Mouse (Mus musculus) left cerebral cortex, adult 2 months (tissue): ENCODE results near the gene Mthfr. TPM values are rescaled to one million over a fixed set of nuclear protein-coding genes. Genes with fewer than 3 reads are reported as not detected.

Experiments used
- DNase-seq, 2 experiments: peaks; one replicate each; pipeline ENCODE4 v3.0.0; 2021 to 2022; ENCODE audit warnings: low spot score in 2 of 2, mixed read lengths in 1 of 2; ENCODE audit errors: extremely low spot score in 1 of 2
- H3K27ac ChIP-seq: fragments of 200-600 bp; 2 replicates; pipeline ENCODE4 v1.8.1; 2022
- H3K4me3 ChIP-seq: fragments of 200-600 bp; 2 replicates; pipeline ENCODE4 v1.8.1; 2022
- CTCF ChIP-seq: fragments of 200-600 bp; IDR thresholded peaks from 2 replicates; pipeline ENCODE4 v1.8.1; 2022; ENCODE audit warnings: antibody characterized with exemption, mild to moderate bottlenecking, moderate library complexity
- intact Hi-C: fragments of 180-260 bp; cut with DNase I; formaldehyde crosslinking; loops from one replicate; pipeline ENCODE4 v1.15.1; 2025
- long read RNA-seq, 2 experiments: library from polyadenylated mRNA; stranded (forward); transcript quantifications; one replicate each; pipeline ENCODE4 v2.0.0; 2021; ENCODE audit warnings: borderline mapping rate in 2 of 2
- total RNA-seq, 2 experiments: library from RNA; stranded (reverse); gene quantifications; 2 replicates each; pipeline ENCODE4 v1.2.3; 2021

Mthfr gene
- 10 to 100 TPM; 30.7 to 32.0 TPM for total RNA-seq
- long read RNA-seq, experiment 1, partial matches to known transcripts: 1 of 17 reads
- long read RNA-seq, experiment 1, other reads (novel, unspliced or antisense): 16 of 17 reads
- long read RNA-seq, experiment 2, full-length matches to known transcripts: 1 of 15 reads
- long read RNA-seq, experiment 2, partial matches to known transcripts: 1 of 15 reads
- long read RNA-seq, experiment 2, other reads (novel, unspliced or antisense): 13 of 15 reads

- peak; percentile 100 for DNase-seq
- H3K4me3 ChIP-seq: peak within 1 kb of the TSS; percentile 92
- peak within 1 kb of the TSS; percentile 94 for H3K27ac ChIP-seq
- intact Hi-C loops: loop anchor here (1.0 kb wide), 2 partner anchors 15 to 98 kb away; partner anchors contain the start of gene 2510039O18Rik
- TF ChIP-seq CTCF: no peak
These were observed at the start of gene Mthfr, which contains the start of gene Clcn6 for GRCm38 (mm10) chr4:148038600-148039253. Mthfr (plus strand) TSS chr4:148039077. Clcn6 (minus strand) TSS chr4:148038821.

GRCm38 (mm10) chr4:147993571-147994095 lies 45.2 kb upstream of the Mthfr start:
- intact Hi-C loops: no loop called here
- DNase-seq: no peak
- H3K27ac ChIP-seq: no peak overlapping the region
- no peak overlapping the region for H3K4me3 ChIP-seq
- no peak for TF ChIP-seq CTCF

- Histone ChIP-seq H3K27ac (no peak overlapping the region), H3K4me3 (no peak overlapping the region)
- no peak for DNase-seq
- intact Hi-C loops: no loop called here
- no peak for TF ChIP-seq CTCF
These were observed 43.6 kb upstream of the Mthfr start for GRCm38 (mm10) chr4:147995311-147995710.

GRCm38 (mm10) chr4:148000202-148000772 lies 38.6 kb upstream of the Mthfr start, which contains the start of gene Nppa:
Nppa (plus strand) TSS chr4:148000722.
- TF ChIP-seq CTCF: no peak
- no peak within 1 kb of the TSS for H3K27ac ChIP-seq
- H3K4me3 ChIP-seq: no peak within 1 kb of the TSS
- DNase-seq: no peak
- intact Hi-C loops: no loop called here

- no peak overlapping the region for H3K27ac ChIP-seq
- intact Hi-C loops: no loop called here
- no peak for DNase-seq
- no peak overlapping the region for H3K4me3 ChIP-seq
- no peak for TF ChIP-seq CTCF
These were observed 37.7 kb upstream of the Mthfr start for GRCm38 (mm10) chr4:148001013-148001789.

GRCm38 (mm10) chr4:148001866-148002265 lies 37.0 kb upstream of the Mthfr start:
- no peak for TF ChIP-seq CTCF
- Histone ChIP-seq H3K27ac (no peak overlapping the region), H3K4me3 (no peak overlapping the region)
- no peak for DNase-seq
- intact Hi-C loops: no loop called here

- no peak for TF ChIP-seq CTCF
- Histone ChIP-seq H3K4me3 (no peak overlapping the region), H3K27ac (no peak overlapping the region)
- no peak for DNase-seq
- intact Hi-C loops: no loop called here
These were observed 34.5 kb upstream of the Mthfr start for GRCm38 (mm10) chr4:148004361-148004760.

GRCm38 (mm10) chr4:148008412-148008811 lies 30.5 kb upstream of the Mthfr start:
- intact Hi-C loops: loop anchor here (2.0 kb wide), 1 partner anchor 50 kb away; no protein-coding TSS in a partner anchor
- peak; percentile 74 for TF ChIP-seq CTCF
- Histone ChIP-seq H3K27ac (no peak overlapping the region), H3K4me3 (no peak overlapping the region)
- peak; percentile 63 to 66 for DNase-seq

GRCm38 (mm10) chr4:148009641-148010040 lies 29.2 kb upstream of the Mthfr start:
- Histone ChIP-seq H3K4me3 (no peak overlapping the region), H3K27ac (no peak overlapping the region)
- intact Hi-C loops: loop anchor here (2.0 kb wide), 1 partner anchor 51 kb away; no protein-coding TSS in a partner anchor
- TF ChIP-seq CTCF: no peak
- DNase-seq: no peak

- Histone ChIP-seq H3K27ac (no peak overlapping the region), H3K4me3 (no peak overlapping the region)
- intact Hi-C loops: no loop called here
- no peak for DNase-seq
- no peak for TF ChIP-seq CTCF
These were observed 27.5 kb upstream of the Mthfr start for GRCm38 (mm10) chr4:148011332-148011731.

- no peak for DNase-seq
- intact Hi-C loops: no loop called here
- Histone ChIP-seq H3K27ac (no peak overlapping the region), H3K4me3 (no peak overlapping the region)
- no peak for TF ChIP-seq CTCF
These were observed 26.7 kb upstream of the Mthfr start for GRCm38 (mm10) chr4:148012216-148012615.
